Mouse (Mus musculus) hindbrain, embryonic 11.5 days (tissue): ENCODE data around the gene Rnf113a2. TPM values are rescaled to one million over a fixed set of nuclear protein-coding genes. Genes with fewer than 3 reads are reported as not detected.

Experiments
- ATAC-seq: fragments of 200-750 bp; cut with Nextera tagmentation; 2 replicates; pipeline ENCODE4 v1.8.0; 2017; ENCODE audit warnings: mild to moderate bottlenecking, moderate TSS enrichment, moderate library complexity; ENCODE audit not compliant: low FRiP score
- DNase-seq: peaks from one replicate; pipeline ENCODE4 v3.0.0-alpha.2; 2015; ENCODE audit warnings: low spot score
- H3K27ac ChIP-seq: fragments of 300-500 bp; sonication (generic); 2 replicates; pipeline ENCODE4 v1.5.1; 2014; ENCODE audit warnings: mild to moderate bottlenecking, low read depth, low read length
- H3K27me3 ChIP-seq: fragments of 300-500 bp; sonication (generic); 2 replicates; pipeline ENCODE4 v1.6.1; 2014; ENCODE audit warnings: mild to moderate bottlenecking, low read length, moderate library complexity, mixed read lengths; ENCODE audit not compliant: control insufficient read depth, insufficient read depth
- H3K36me3 ChIP-seq: fragments of 300-500 bp; sonication (generic); 2 replicates; pipeline ENCODE4 v1.6.1; 2014; ENCODE audit warnings: mild to moderate bottlenecking, low read length, moderate library complexity, mixed read lengths; ENCODE audit not compliant: control insufficient read depth, insufficient read depth
- H3K4me1 ChIP-seq: fragments of 300-500 bp; sonication (generic); replicated peaks from 2 replicates; pipeline ENCODE4 v1.6.1; 2014; ENCODE audit warnings: low read length, mixed read lengths; ENCODE audit not compliant: control insufficient read depth, insufficient read depth
- H3K4me2 ChIP-seq: fragments of 300-500 bp; sonication (generic); replicated peaks from 2 replicates; pipeline ENCODE4 v1.6.1; 2014; ENCODE audit warnings: mild to moderate bottlenecking, low read depth, low read length
- H3K4me3 ChIP-seq: fragments of 300-500 bp; sonication (generic); 2 replicates; pipeline ENCODE4 v1.5.1; 2014; ENCODE audit warnings: low read depth, low read length
- H3K9ac ChIP-seq: fragments of 300-500 bp; sonication (generic); 2 replicates; pipeline ENCODE4 v1.6.1; 2014; ENCODE audit warnings: low read depth, low read length
- H3K9me3 ChIP-seq: fragments of 300-500 bp; sonication (generic); 2 replicates; pipeline ENCODE4 v1.6.1; 2016; ENCODE audit warnings: low read length; ENCODE audit not compliant: control insufficient read depth
- WGBS: fragments of 180-500 bp; shearing (Covaris S2); extraction: QIAGEN DNeasy Blood & Tissue Kit; methylation state at CpG from one replicate; pipeline ENCODE4 v1.1.7; 2014; 5-methylcytosine and 5-hydroxymethylcytosine counted together
- polyA plus RNA-seq: library from polyadenylated mRNA; unstranded; fragments of >200 nt; fragmentation: Nextera tagmentation; extraction: Ambion mirVana; gene quantifications from 2 replicates; pipeline ENCODE4 v1.2.1, GENCODE M21; 2014

Gene Rnf113a2
- polyA plus RNA-seq, 1 experiment from 2014 or later, result 33.9 TPM

- Histone ChIP-seq H3K4me2 (no peak overlapping the region), H3K4me3 (no peak overlapping the region), H3K9ac (no peak overlapping the region), H3K27ac (no peak overlapping the region), H3K9me3 (no peaks in the 10 kb centered on the region), H3K4me1 (no peaks in the 10 kb centered on the region; the same call in 1 of the 2 replicates), H3K36me3 (peaks cover 5% of the 10 kb centered on the region; the same call in 1 of the 2 replicates), H3K27me3 (no peaks in the 10 kb centered on the region)
- no peak for DNase-seq
- no peak for ATAC-seq
- 94% methylated on average over 3 of the region's 3 CpGs for WGBS
Measured at GRCm38 (mm10) chr12:84456911-84457310, 39.9 kb downstream of the Rnf113a2 start.

- Histone ChIP-seq H3K9ac (no peak overlapping the region), H3K4me2 (no peak overlapping the region), H3K4me3 (no peak overlapping the region), H3K36me3 (peaks cover 5% of the 10 kb centered on the region; the same call in 1 of the 2 replicates), H3K4me1 (no peaks in the 10 kb centered on the region), H3K9me3 (no peaks in the 10 kb centered on the region), H3K27ac (no peak overlapping the region), H3K27me3 (no peaks in the 10 kb centered on the region)
- DNase-seq (no peak), ATAC-seq (no peak)
- WGBS, result 64% methylated on average over 1 of the region's 1 CpGs
Measured at GRCm38 (mm10) chr12:84459845-84460244, 42.8 kb downstream of the Rnf113a2 start.

GRCm38 (mm10) chr12:84461416-84461815, 44.4 kb downstream of the Rnf113a2 start:
- no peak overlapping the region for H3K27ac ChIP-seq
- no peaks in the 10 kb centered on the region for H3K4me1 ChIP-seq
- no peak overlapping the region for H3K4me3 ChIP-seq
- no peak for DNase-seq
- no peak overlapping the region for H3K4me2 ChIP-seq
- no peaks in the 10 kb centered on the region for H3K9me3 ChIP-seq
- no peak for ATAC-seq
- 94% methylated on average over 5 of the region's 5 CpGs for WGBS
- H3K36me3 ChIP-seq, result peaks cover 5% of the 10 kb centered on the region; the same call in 1 of the 2 replicates
- H3K9ac ChIP-seq, result no peak overlapping the region
- no peaks in the 10 kb centered on the region for H3K27me3 ChIP-seq

DNA sequence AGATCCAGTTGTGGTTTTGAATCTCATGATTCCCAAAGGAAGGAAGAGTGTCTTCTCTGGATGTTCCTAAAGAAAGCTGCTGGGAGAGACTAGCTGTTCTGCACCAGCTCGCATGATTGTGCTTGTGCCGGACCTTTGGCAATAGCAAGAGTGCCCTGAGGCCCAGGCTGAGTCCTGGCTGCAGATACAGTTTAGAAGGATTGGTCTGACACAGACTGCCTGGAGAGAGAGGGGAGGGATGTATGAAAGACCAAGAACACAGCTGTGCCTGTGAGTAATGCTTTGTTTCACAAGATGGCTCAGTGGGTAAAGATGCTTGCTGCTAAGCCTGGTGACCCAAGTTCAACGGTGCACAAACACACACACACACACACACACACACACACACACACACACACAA, 45.9 kb downstream of the Rnf113a2 start:
- Histone ChIP-seq H3K27ac (no peak overlapping the region), H3K9ac (no peak overlapping the region), H3K4me3 (no peak overlapping the region), H3K9me3 (no peaks in the 10 kb centered on the region), H3K27me3 (no peaks in the 10 kb centered on the region), H3K4me2 (no peak overlapping the region), H3K4me1 (no peaks in the 10 kb centered on the region), H3K36me3 (0 out of 2 replicates have a peak, but pooled peaks cover 3% of the 10 kb centered on the region)
- no peak for ATAC-seq
- DNase-seq, result no peak
- WGBS, result 82% methylated on average over 3 of the region's 3 CpGs

Other genes with a start within 250 kb of the Rnf113a2 start
- 4.2 and 6.1 TPM in 2 replicates for gene Elmsan1, start 198.3 kb upstream of the Rnf113a2 start, polyA plus RNA-seq
- gene Ptgr2, start 132.0 kb upstream of the Rnf113a2 start, polyA plus RNA-seq, result 16.0 and 17.9 TPM in 2 replicates
- 126 TPM in 2 replicates for gene Zfp410, start 100.3 kb upstream of the Rnf113a2 start, polyA plus RNA-seq
- 39.0 and 42.2 TPM in 2 replicates for gene Coq6, start 55.5 kb upstream of the Rnf113a2 start, polyA plus RNA-seq
- gene Fam161b, start 55.4 kb upstream of the Rnf113a2 start, polyA plus RNA-seq, result 8.7 and 11.2 TPM in 2 replicates
- gene Entpd5, start 8.2 kb upstream of the Rnf113a2 start, polyA plus RNA-seq, result 10.6 and 12.0 TPM in 2 replicates
- gene Bbof1, start 8.1 kb upstream of the Rnf113a2 start, polyA plus RNA-seq, result 1.5 and 2.4 TPM in 2 replicates
- 25.4 and 25.9 TPM in 2 replicates for gene Aldh6a1, start 33.8 kb downstream of the Rnf113a2 start, polyA plus RNA-seq
- gene Lin52, start 34.2 kb downstream of the Rnf113a2 start, polyA plus RNA-seq, result 32.8 and 35.9 TPM in 2 replicates
- gene Vsx2, start 152.6 kb downstream of the Rnf113a2 start, polyA plus RNA-seq, result 5.6 and 10.1 TPM in 2 replicates
- 6.4 and 7.9 TPM in 2 replicates for gene Abcd4, start 200.2 kb downstream of the Rnf113a2 start, polyA plus RNA-seq
- gene Vrtn, start 223.8 kb downstream of the Rnf113a2 start, polyA plus RNA-seq, result not detected in 2 replicates